Mouse (Mus musculus) lung, postnatal 10 days (tissue): ENCODE data around the gene Cers2.
A peak's percentile ranks its signal among the peaks of the same experiment; 100 is the strongest.

Experiments
- DNase-seq: peaks from one replicate; pipeline ENCODE4 v3.0.0; 2021

The Cers2 gene

DNA sequence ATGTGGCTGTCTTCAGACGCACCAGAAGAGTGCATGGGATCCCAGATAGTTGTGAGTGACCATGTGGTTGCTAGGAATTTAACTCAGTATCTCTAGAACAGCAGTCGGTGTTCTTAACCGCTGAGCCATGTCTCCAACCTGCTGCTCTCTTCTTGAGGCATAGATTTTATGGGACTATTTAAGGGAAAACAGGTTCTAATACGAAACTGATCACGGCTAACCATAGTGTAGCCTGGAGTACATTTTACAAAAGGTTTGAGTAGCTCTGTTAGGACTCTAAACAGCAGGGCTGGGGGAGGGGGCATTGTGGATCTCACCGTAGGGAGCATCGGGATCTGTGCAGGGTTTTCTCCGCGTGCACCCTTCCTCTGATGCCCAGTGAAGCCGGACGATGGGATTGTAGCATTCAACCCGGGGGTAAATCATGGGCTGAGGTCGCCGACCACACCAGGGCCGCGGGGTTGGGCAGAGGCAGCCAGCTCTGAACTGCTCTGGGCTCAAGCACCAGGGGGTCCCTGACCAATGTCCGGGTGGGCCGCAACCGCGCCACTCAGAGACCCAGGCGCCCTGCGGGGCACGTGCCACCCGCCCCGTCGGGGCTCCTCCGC, at the start of gene Cers2:
TSS of gene Cers2 (plus strand) at position 306 of the 608 bp plus-strand sequence.
- no peak for DNase-seq

DNA sequence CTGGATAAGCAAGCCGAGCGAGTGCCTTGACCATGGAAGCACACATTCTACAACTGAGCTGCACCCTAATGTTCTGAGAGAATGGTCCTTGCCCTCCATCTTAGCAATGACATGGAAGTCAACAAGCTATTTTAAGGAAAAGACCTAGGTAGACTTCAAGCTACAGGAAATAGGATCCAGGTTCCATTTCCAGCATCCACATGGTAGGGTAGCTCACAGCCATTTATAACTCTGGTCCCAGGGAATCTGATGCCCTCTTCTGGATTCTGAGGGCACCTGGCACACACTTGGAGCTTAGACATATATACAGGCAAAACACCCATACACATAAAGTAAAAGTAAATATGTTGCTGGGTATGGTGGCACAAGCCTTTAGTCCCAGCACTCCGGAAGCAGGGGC, 48.5 kb upstream of the Cers2 start:
- no peak for DNase-seq

DNA sequence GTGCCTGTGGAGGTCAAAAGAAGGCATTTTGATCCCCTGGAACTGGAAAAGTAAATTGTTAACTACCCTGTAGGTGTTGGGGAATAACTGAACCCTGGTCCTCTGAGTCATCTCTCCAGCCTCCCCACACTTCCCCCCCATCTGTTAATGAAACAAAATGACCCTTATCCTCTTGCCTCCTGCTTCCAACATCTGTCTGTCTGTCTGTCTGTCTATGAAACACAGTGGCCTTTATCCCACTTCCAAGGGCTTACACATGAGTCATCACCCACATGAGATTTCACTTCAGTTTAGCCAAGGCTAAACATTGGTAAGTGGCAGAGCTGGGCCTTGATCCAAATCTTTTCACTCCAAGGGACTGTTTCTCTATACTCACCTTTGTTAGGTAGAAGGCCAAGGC, 46.7 kb upstream of the Cers2 start:
- DNase-seq, result no peak

DNA sequence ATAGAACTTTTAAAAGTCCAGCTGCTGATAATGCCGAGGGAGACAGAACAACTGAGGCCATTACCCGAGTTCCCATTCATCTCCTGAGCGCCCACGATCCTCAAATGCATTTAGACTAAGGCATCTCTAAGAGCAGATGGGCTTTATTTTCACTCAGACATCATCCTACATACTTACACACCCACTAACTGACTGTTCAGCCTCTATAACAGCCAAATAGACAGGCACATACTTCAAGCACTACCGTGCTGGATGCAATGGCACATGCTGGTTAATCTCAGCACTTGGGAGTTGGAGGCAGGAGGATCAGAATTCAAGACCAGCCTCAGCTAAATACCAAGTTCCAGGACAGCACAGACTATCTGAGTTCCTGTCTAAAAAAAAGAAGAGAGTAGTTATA, 44.8 kb upstream of the Cers2 start:
- no peak for DNase-seq

DNA sequence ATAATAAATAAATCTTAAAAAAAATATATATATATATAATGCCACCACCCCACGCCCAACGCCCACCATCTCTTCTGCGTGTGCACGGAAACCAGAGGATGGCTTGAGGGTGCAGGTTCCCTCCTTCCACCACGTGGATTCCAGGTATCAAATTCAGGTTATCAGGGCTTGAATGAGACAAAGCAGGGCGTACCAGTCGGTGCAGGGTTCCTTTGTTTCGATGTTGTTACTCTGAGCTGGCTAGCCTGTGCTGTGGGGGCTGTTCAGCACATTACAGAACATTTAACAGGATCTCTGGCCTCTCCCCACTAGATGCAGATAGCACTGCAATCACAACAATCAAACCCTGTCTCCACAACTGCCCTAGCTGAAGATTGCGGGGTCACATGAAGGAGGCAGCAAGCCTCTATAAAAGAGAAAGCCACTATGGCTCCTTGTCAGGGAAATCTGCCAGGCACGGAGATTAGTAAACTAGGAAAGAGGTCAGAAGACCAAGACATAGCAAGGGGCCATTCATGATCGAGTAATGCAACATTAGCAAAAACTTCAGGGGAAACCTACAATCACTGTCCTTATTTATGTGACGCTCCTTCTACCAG, 43.7 kb upstream of the Cers2 start:
- no peak for DNase-seq

DNA sequence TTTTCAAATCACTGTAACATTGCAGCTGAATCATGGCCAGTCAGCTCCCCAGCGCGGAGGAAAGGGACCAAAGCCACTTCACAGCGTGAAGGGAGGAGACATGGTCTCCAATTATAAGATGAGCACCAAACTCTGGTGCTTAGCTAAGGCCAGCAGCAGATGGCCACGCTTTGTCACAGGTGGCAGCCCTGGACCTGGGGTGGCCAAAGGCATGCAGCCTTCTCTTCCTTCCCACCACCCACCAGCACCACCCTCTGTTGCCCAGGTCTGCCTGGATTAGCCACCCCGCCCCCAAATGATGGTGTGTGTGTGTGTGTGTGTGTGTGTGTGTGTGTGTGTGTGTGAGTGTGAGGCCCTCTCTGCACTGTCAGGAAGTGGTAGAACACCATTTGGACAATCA, 41.1 kb upstream of the Cers2 start:
- no peak for DNase-seq

DNA sequence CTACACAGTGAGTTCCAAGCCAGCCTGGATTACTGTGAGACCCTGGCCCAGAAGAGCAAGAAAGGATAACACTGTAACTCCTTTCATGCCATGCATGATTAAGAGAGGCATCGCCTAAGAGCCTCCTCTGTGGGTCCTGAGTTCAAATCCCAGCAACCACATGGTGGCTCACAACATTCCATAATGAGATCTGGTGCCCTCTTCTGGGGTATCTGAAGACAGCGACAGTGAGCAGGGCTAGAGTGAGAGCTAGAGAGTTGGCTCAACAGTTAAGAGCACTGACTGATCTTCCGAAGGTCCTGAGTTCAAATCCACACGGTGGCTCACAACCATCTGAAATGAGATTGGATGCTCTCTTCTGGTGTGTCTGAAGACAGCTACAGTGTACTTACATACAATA, 40.1 kb upstream of the Cers2 start:
- DNase-seq, result no peak

DNA sequence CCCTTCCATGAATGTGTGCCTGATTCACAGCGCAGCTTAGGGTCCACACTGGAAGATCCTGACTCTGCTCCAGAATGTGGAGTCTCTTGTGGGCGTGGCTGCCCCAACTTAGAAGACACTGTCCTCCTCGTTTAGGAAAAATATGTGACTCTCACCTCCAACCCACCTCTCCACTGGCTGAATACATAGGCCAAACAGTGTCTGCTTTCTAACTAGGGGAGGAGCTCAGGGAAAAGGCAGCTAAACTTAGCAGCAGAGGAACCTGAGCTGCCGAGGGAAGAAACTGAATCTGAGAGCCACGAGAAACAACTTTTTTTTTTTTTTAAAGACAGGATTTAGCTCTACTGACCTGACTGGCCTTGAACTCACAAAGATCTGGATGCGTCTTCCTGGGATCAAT, 39.4 kb upstream of the Cers2 start:
- DNase-seq, result no peak

DNA sequence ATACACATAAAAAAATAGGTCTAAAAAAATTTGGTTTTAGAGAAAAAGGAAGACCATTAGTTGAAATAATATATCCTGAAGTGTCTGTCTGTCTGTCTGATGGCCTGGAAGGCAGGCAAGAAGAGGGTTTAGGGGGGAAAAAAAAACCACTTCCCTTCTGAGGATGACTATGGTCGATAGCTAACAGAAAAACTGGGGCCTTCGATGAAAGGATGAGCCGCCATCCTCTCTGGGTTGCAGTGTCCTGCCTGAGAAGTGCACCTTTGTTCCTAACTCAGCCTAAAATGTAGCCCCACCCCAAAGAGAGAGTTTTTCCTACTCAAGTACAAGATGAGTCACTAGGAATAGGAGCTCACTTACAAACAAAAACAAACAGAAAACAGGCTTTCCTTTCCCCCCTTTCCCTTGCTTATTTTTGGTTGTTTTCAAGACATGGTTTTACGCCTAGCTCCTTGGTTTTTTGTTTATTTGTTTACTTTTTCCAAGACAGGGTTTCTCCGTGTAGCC, 38.1 kb upstream of the Cers2 start:
- DNase-seq, result no peak

DNA sequence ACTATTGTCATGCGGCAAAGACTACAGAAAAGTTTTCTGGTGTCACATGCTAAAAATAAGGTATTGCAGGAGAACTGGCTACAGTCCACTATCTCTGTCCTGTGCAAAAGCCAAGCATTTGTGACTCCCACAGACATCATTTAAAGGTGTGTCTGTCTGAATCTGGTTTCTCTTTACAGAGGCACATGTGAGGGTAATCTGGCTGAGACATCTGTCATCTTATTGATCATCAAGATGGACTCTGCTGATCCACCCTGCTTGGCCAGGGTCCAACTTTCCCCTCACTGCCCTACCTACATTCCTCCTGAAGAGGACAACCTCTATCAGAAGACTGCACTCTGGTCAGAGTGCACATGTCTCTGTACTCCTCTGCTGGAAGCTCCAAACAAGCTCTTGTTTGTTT, 37.4 kb upstream of the Cers2 start:
- no peak for DNase-seq

DNA sequence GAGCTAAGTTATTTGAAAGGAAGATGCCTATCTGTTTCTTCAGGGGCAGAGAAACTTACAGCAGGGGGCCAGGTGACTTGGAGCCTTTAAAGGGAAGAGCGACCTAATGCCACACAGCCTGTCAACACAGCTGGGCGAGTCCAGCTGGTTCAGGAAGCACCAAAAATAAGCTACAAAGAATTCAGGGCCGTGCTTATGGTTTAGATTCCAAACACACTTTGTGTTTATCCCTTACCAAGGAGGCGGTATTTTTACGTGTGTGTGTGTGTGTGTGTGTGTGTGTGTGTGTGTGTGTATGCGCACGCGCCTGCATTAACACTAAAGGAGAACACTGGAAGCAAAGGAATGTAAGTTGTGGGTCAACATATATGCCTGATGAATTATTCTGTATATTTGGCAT, 33.8 kb upstream of the Cers2 start:
- DNase-seq, result peak; percentile 64

DNA sequence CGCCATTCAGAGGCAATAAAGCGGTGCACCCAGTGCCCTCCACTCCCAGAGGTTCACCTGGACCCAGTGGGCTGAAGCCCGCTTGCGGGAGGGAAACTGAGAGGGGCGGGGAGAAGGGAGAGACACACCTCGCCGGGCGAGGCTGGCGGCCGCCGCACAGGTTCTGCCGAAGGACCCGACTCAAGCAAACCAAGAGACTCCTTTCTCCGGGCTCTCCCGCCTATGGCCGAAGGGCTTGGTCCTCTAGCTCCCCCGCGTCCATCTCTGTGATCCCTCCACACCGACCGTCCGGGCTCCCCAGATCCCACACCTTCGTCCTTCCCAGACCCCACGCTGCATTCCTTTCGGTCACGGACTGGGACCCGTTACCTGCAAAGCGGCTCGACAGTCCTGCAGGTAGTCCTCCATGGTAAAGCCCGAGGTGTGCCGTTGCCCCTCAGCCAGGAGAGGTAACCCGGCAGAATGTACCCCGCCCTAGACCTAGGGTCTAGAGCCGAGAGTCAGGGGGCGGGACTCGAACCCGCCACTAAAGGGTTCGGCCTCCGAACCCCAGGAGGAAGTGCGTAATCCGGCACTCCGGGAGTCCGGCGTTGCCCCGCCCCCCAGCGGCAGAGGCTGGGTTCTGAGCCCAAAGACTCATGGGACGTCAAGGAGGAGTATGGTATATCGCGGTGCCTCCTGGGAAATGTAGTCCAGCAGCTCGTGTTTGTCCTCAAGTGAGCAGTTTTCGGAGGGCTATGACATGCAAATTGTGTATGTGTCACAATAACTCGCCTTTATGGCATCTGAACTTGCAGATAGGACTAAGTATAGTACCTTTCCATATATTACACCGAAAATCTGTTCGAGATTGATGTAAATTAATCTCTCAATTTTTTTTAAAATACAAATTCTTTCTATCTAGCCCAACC, 33.1 kb upstream of the Cers2 start, which contains the start of the genes Mindy1 and Prune1:
TSS of gene Mindy1 (plus strand) at position 130 of the 911 bp plus-strand sequence.
TSS of gene Prune1 (minus strand) at position 861 of the 911 bp plus-strand sequence.
- peak; percentile 99 for DNase-seq

DNA sequence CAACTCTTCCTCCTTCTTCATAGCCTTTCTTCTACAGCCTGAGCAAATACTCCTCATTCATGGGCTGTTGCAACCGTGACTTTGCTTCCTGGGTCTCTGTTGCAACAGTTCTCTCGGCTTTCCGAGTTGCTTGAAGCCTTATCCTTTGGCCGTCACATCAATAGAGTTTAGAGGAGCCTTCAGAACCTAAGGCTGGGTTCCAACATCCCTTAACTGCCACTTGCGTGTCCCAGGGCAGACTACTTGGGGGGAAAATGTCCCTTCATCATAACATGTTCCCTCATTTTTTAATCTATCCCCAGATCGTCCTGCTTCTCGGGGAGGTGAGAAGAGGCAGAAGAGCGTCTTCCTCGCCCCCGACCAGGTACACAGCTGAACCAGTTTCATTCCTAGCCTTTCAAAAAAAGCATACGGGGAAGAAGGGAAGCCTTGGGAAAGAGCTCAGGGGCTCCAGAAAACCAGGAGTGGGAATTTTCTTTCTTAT, 32.2 kb upstream of the Cers2 start:
- peak; percentile 72 for DNase-seq

DNA sequence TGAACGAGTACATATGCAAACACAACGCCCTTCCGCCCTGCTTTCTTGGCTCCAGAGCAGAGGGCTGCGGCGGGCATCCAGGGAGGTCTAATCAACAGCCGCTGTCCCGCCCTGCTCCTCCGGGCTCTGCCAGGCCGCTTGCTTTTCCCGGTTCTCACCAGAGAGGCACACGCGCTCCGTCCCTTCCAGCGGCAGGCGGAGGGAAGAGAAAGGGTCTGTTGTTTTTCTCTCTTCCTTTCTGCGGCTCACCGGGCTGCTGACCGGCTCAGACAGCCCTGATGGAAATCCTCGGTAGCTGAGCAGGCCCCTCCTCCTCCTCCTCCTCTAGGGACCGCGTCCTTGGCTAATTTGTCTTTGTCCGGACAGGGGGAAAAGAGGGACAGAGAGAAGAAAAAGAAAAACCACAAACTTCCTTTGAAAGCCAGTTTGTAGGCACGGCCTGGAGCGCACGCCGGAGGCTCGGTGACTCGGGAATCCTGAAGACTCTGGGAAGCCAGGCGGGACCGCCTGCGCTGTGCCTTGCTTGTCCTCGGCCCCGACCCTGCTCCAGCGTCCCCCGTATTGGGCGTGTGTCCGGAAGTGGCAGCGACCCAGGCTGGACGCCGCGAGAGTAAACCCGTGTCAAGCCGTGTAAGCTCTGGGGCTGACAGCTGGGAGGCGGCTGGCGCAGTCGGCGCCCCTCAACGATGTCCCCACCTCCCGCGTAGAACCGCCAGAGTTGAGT, 31.6 kb upstream of the Cers2 start:
- peak; percentile 92 for DNase-seq

DNA sequence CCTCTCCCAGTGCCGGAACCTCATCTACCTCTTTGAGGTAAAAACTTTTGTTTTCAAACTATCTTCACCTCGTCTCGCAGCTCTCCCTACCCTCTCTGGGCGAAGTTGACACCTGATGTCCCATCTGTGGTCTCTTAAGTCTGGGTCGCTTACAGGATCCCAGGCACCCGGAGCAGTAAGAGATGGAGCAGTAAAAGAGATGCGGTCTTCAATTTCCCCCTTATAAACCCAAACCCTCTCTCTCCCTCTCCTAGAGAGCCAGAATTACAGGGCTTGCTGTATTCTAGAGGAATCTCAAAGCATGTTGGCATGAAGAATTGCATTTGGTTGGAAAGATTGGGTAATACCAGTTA, 31.0 kb upstream of the Cers2 start:
- DNase-seq, result no peak

DNA sequence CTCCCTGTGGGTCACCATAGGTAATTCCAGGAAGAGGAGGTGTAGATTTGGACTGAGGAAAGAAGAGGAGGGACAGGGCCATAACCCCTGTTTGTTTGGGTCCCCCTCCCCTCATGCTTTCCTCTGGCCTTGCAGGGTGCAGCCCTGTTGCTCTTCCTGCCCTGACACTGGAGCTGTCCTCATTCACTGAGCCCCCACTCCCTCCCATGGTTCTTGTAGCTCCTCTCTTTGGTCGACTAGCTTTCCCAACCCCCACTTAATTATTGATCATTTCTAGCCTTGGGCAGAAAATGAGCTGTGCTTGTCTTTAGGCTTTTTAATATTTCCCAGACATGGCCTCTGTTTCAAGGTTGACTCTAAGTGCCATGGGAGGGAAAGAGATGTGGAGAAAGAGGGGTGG, 30.5 kb upstream of the Cers2 start:
- DNase-seq, result no peak

DNA sequence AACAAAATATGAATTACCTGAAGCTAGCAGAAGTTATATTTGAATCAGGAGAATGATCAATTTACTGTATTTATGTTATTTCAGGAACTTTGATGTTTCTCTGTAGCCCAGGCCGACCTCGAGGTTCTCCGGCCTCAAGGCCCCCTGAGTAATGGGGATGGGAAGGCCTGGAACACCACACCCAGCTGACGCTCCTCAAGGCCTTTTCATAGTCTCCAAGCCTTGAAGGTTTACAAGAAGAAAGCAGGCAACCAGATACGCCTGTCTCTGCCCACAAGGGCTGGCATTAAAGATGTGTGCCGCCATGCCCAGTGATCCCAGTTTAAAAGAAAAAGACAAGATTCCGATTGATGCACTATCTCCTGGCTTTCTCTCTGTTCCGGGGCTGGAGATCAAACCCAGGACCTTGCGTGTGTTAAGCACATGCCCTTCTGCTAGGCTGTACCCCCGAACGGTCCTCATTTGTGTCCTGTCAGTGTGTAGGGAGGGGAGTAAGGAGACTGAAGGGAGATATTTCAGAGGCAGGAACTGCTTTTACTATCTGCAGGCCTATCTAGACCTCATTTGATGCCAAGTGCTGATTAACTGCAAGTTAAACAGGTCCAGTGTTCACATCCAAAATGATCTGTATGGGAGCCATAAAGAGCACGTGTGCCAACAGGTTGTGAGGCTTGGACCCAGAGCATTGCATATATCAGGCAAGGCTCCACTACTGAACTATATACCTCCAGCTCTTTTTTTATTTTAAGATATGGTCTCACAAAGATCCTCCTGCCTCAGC, 29.9 kb upstream of the Cers2 start:
- no peak for DNase-seq

DNA sequence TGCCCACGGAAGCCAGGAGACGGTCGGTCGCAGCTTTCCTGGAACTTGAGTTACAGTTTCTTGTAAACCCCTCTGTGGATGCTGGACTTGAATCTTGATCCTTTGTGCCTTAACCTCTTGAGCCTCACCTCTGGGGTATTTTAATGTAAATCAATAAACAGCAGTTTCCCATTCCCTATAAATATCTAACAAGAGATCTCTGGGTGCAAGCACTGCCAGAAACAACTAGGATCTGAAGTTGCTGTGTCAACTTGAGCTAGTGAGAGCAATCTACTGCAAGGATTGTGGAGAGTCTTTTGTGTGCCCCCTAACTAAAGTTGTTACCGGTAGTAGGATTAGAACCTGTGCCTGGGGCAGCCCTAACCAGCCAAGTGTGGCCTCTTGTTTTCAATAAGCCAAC, 29.2 kb upstream of the Cers2 start:
- DNase-seq, result no peak

DNA sequence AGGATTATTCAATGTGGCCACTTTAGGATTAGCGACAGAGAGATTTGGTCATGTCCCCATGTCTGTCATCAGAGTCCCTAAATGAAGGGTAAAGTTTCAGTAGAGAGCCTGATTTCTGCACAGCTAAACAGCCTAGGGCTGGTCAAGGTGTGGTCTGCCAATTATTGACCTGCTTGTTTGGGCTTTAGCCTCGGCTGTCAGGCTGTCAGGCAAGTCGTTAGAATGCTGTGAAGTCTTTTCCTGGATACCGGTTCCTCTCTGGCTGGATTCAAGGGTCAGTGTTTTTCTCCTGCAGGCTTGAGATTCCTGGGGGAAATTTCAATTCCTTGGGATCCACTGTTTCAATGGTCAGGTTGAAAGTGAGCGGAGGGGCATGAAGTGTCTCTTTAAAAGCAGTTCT, 28.6 kb upstream of the Cers2 start:
- no peak for DNase-seq

DNA sequence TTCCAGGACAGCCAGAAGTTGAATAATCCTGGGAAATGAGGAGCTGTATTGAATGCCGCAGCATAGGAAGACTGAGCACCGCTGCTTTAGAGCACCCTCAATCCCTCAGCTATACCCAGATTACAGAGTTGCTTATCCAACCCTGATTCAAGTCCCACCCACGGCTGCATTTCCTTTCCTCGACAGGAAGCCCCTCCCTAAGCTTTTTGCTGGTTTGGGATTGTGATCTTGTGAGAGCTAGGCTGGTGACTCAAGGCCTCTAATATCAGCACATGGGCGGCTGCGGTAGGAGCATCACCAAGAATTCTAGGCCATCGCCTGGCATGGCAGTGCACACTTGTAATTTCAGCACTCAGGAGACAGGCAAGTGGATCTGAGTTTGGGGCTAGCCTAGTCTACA, 28.1 kb upstream of the Cers2 start:
- DNase-seq, result peak; percentile 47

DNA sequence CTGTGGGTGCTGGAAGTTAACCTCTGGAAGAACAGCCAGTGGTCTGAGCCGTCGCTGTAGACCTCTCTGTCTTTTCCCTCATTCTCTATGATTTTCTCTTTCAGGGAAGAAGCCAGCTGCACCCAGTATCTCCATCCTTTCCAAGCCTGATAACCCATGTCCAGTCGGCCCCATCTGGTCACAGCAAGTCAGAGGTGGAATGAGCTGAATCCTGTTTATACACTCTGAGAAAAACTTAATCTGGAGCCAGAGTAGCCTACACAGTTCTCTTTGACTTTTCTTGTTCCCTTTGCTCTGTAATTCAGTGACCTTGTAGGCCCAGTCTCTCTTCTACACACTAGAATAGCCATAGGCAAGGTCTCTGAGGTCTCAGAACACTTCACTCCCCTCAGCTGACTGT, 27.1 kb upstream of the Cers2 start:
- no peak for DNase-seq

DNA sequence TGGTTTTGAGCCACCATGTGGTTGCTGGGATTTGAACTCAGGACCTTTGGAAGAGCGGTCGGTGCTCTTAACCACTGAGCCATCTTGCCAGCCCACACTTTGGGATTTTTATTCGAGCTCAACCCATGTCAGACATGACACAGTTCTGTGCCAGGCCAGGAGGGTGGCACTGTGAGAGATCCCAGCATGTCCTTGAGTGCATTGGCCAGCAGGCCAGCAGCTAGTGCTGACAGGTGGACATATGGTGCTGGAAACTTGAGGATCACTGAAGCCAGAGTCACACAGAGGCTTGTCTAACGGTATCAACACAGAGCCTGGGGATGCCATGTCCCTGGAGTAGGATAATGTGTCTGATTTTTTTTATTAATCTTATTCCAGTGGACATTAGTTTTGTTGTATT, 25.2 kb upstream of the Cers2 start:
- DNase-seq, result no peak
